Mouse (Mus musculus): Measurements from ENCODE around the gene Cstl1. TPM values are rescaled to one million over a fixed set of nuclear protein-coding genes. Genes with fewer than 3 reads are reported as not detected.
"Not testable (repeated sequence)": the region's sequence is repeated elsewhere in the genome, so short reads cannot be mapped to it uniquely, and the experiment has no call there.

Gene Cstl1
- polyA plus RNA-seq, 1 experiment, result not detected

GRCm38 (mm10) chr2:148743001-148743400, 7.2 kb upstream of the Cstl1 start:
- 67% methylated on average over 3 of the region's 3 CpGs for WGBS
- H3K4me3 ChIP-seq (ENCODE audit: insufficient read depth, low read depth, low read length), result no peak overlapping the region
- H3K4me1 ChIP-seq (ENCODE audit: control insufficient read depth, insufficient read depth, low read length), result no peaks in the 10 kb centered on the region
- H3K27ac ChIP-seq (ENCODE audit: insufficient read depth, low read depth, low read length), result no peak overlapping the region
- TF ChIP-seq CTCF (IDR thresholded peaks at IDR 0.05; ENCODE audit: insufficient read depth, low read depth, low read length), result no peak
- no peak for TF ChIP-seq POLR2A (IDR thresholded peaks at IDR 0.05; ENCODE audit: insufficient read depth, low read depth, low read length)

GRCm38 (mm10) chr2:148743846-148744407, 6.2 kb upstream of the Cstl1 start:
- Histone ChIP-seq H3K27ac (ENCODE audit: insufficient read depth, low read depth, low read length) (no peak overlapping the region), H3K4me3 (ENCODE audit: insufficient read depth, low read depth, low read length) (no peak overlapping the region), H3K4me1 (ENCODE audit: control insufficient read depth, insufficient read depth, low read length) (no peaks in the 10 kb centered on the region)
- TF ChIP-seq CTCF (IDR thresholded peaks at IDR 0.05; ENCODE audit: insufficient read depth, low read depth, low read length), result no peak
- TF ChIP-seq POLR2A (IDR thresholded peaks at IDR 0.05; ENCODE audit: insufficient read depth, low read depth, low read length), result no peak
- 77% methylated on average over 3 of the region's 3 CpGs for WGBS

DNA sequence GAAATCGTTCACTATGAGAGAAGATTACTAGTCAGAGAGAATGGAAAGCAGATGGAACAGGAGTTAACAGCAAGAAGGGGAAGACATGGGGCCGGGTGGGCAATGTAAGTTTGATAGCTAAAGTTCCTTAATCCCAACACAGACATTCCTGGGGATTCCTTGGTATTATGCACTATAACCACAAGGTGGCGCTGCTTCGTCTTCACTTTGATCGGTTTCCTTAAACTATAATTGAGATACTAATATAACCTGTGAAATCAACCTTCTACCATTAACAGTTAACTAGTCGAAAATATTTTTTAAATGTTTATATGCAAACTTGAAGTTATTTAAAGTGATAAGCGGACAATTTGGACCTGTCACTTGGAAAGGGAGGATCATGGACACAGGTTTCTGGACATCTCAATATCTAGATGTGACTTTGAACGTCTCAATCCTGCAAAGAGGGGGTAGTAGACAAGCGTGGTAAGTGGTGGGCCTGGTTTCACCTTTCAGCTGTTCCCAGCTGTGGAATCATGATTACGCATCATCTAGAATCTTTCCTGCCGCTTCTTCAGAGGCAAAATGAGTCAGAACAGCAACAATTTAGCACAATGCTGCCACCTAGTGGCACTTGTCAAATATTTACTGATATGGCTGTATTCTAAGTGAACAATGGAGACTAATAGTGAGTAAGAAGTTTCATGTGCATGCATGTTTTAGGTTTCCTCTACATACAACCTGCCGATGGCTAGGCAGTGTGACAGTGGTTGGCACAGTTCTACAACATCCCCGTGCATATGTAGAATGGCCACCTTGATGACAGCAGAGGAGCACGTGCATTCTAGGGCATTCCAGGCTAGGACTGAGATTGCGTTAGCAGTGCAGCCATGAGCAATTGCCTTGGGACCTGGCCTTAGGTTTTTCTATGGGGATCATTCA, 2.0 kb downstream of the Cstl1 start:
- 15% methylated on average over 15 of the region's 15 CpGs for WGBS
- Histone ChIP-seq H3K4me1 (ENCODE audit: control insufficient read depth, insufficient read depth, low read length) (no peaks in the 10 kb centered on the region), H3K4me3 (ENCODE audit: insufficient read depth, low read depth, low read length) (peak overlapping the region; percentile 21), H3K27ac (ENCODE audit: insufficient read depth, low read depth, low read length) (peak overlapping the region; percentile 59)
- TF ChIP-seq CTCF (IDR thresholded peaks at IDR 0.05; ENCODE audit: insufficient read depth, low read depth, low read length) (no peak), POLR2A (IDR thresholded peaks at IDR 0.05; ENCODE audit: insufficient read depth, low read depth, low read length) (no peak)

- H3K4me1 ChIP-seq (ENCODE audit: control insufficient read depth, insufficient read depth, low read length), result no peaks in the 10 kb centered on the region
- no peak overlapping the region for H3K27ac ChIP-seq (ENCODE audit: insufficient read depth, low read depth, low read length)
- WGBS, result 65% methylated on average over 1 of the region's 1 CpGs
- no peak overlapping the region for H3K4me3 ChIP-seq (ENCODE audit: insufficient read depth, low read depth, low read length)
- TF ChIP-seq POLR2A (IDR thresholded peaks at IDR 0.05; ENCODE audit: insufficient read depth, low read depth, low read length) (no peak), CTCF (IDR thresholded peaks at IDR 0.05; ENCODE audit: insufficient read depth, low read depth, low read length) (no peak)
Observed at GRCm38 (mm10) chr2:148754310-148754846, 4.2 kb downstream of the Cstl1 start.

GRCm38 (mm10) chr2:148763648-148764388, 13.7 kb downstream of the Cstl1 start:
- no peak overlapping the region for H3K4me3 ChIP-seq (ENCODE audit: insufficient read depth, low read depth, low read length)
- 94% methylated on average over 1 of the region's 1 CpGs for WGBS
- TF ChIP-seq CTCF (IDR thresholded peaks at IDR 0.05; ENCODE audit: insufficient read depth, low read depth, low read length) (no peak), POLR2A (IDR thresholded peaks at IDR 0.05; ENCODE audit: insufficient read depth, low read depth, low read length) (no peak)
- no peak overlapping the region for H3K27ac ChIP-seq (ENCODE audit: insufficient read depth, low read depth, low read length)
- H3K4me1 ChIP-seq (ENCODE audit: control insufficient read depth, insufficient read depth, low read length), result no peaks in the 10 kb centered on the region

DNA sequence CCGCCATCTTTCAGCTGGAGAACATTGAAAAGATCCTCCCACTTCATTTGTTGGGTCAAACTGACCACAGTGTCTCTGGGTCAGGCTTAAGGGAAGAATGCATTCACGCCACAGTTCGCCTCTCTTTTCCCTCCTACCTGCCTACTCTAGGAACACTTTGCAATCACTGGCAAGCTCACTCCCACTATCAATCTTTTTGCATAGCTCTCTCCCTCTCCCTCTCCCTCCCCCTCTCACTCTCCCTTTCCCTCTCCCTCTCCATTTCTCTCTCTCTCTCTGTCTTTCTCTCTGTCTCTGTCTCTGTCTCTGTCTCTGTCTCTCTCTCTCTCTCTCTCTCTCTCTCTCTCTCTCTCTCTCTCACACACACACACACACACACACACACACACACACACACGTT, 21.2 kb downstream of the Cstl1 start, which contains the start of gene Cst11:
Cst11 (minus strand) TSS at position 101 of the 400 bp plus-strand sequence.
- H3K4me1 ChIP-seq (ENCODE audit: control insufficient read depth, insufficient read depth, low read length); H3K4me3 ChIP-seq (ENCODE audit: insufficient read depth, low read depth, low read length); H3K27ac ChIP-seq (ENCODE audit: insufficient read depth, low read depth, low read length): not testable (repeated sequence)
- WGBS, result 91% methylated on average over 4 of the region's 4 CpGs

GRCm38 (mm10) chr2:148781709-148782108, 31.6 kb downstream of the Cstl1 start, which contains the start of gene 8030411F24Rik:
Gene 8030411F24Rik, plus strand, starts transcription at chr2:148782009.
- WGBS, result 16% methylated on average over 1 of the region's 1 CpGs
- Histone ChIP-seq H3K4me3 (ENCODE audit: insufficient read depth, low read depth, low read length) (no peak within 1 kb of the TSS), H3K27ac (ENCODE audit: insufficient read depth, low read depth, low read length) (no peak within 1 kb of the TSS)

DNA sequence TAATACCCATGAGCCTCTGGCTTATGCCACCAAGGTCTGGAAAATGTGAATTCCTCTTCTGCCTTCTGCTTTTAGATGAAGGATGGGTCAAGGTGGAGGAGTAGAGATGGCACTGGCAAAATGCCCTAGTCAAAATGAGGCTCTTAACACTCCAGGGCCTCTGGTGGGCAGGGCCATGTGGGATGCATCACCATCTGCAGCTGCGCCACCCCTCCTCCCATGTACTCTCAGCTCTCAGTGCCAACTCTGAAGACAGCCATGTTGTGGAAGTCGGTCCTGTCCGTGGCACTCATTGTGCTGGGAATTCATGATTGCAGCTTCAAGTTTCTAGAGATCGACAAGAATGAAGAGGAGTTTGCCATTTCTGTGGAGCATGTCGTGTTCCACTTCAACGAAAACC, 39.0 kb downstream of the Cstl1 start, which contains the start of gene Cst12:
Cst12 (plus strand) TSS at position 220 of the 400 bp plus-strand sequence.
- 83% methylated on average over 6 of the region's 6 CpGs for WGBS
- H3K4me3 ChIP-seq (ENCODE audit: insufficient read depth, low read depth, low read length), result no peak within 1 kb of the TSS

More at GRCm38 (mm10) chr2:148781709-148782108, 31.6 kb downstream of the Cstl1 start, which contains the start of gene 8030411F24Rik:
- no peaks in the 10 kb centered on the region for H3K4me1 ChIP-seq (ENCODE audit: control insufficient read depth, insufficient read depth, low read length)
- TF ChIP-seq POLR2A (IDR thresholded peaks at IDR 0.05; ENCODE audit: insufficient read depth, low read depth, low read length) (no peak), CTCF (IDR thresholded peaks at IDR 0.05; ENCODE audit: insufficient read depth, low read depth, low read length) (no peak)

More for the DNA sequence above, 39.0 kb downstream of the Cstl1 start, which contains the start of gene Cst12:
- TF ChIP-seq POLR2A (IDR thresholded peaks at IDR 0.05; ENCODE audit: insufficient read depth, low read depth, low read length), result no peak
- TF ChIP-seq CTCF (IDR thresholded peaks at IDR 0.05; ENCODE audit: insufficient read depth, low read depth, low read length), result no peak
- no peaks in the 10 kb centered on the region for H3K4me1 ChIP-seq (ENCODE audit: control insufficient read depth, insufficient read depth, low read length)
- no peak within 1 kb of the TSS for H3K27ac ChIP-seq (ENCODE audit: insufficient read depth, low read depth, low read length)
